Mouse (Mus musculus) kidney, postnatal 4 days (tissue): ENCODE results near the gene Ints6.
"Not testable (repeated sequence)": the region's sequence is repeated elsewhere in the genome, so short reads cannot be mapped to it uniquely, and the experiment has no call there.

Source experiments
- DNase-seq, 2 experiments: peaks; one replicate each; pipeline ENCODE4 v3.0.0; 2021; ENCODE audit warnings: mixed read lengths in 2 of 2

The Ints6 gene

GRCm38 (mm10) chr14:62751479-62751878 lies 9.5 kb downstream of the Ints6 start:
- DNase-seq: no peak

GRCm38 (mm10) chr14:62735646-62736045 lies 25.3 kb downstream of the Ints6 start:
- DNase-seq: no peak

- no peak for DNase-seq
Observed at GRCm38 (mm10) chr14:62733666-62734065, 27.3 kb downstream of the Ints6 start.

- DNase-seq: no peak
Observed at GRCm38 (mm10) chr14:62731902-62732301, 29.1 kb downstream of the Ints6 start.

GRCm38 (mm10) chr14:62724560-62724959 lies 36.4 kb downstream of the Ints6 start:
- no peak for DNase-seq

GRCm38 (mm10) chr14:62721625-62722024 lies 39.3 kb downstream of the Ints6 start:
- no peak for DNase-seq

GRCm38 (mm10) chr14:62718161-62718560 lies 42.8 kb downstream of the Ints6 start:
- DNase-seq: no peak

- peak in 1 of 2 experiments; percentile 11 for DNase-seq
Observed at GRCm38 (mm10) chr14:62673646-62674045, 87.3 kb downstream of the Ints6 start.

- peak; percentile 13 to 18 for DNase-seq
Observed at GRCm38 (mm10) chr14:62664976-62665673, 95.8 kb downstream of the Ints6 start.

- no peak for DNase-seq
Observed at GRCm38 (mm10) chr14:62663367-62663766, 97.6 kb downstream of the Ints6 start, which contains the start of gene Serpine3. Gene Serpine3 (plus strand): TSS chr14:62663667.

GRCm38 (mm10) chr14:62662381-62662780 lies 98.6 kb downstream of the Ints6 start:
- no peak for DNase-seq

GRCm38 (mm10) chr14:62657469-62657868 lies 103.5 kb downstream of the Ints6 start:
- no peak for DNase-seq

GRCm38 (mm10) chr14:62655996-62656395 lies 105.0 kb downstream of the Ints6 start:
- no peak for DNase-seq

- DNase-seq: no peak
Observed at GRCm38 (mm10) chr14:62651771-62652170, 109.2 kb downstream of the Ints6 start.

- no peak for DNase-seq
Observed at GRCm38 (mm10) chr14:62650376-62650775, 110.6 kb downstream of the Ints6 start.

- DNase-seq: no peak
Observed at GRCm38 (mm10) chr14:62648405-62648804, 112.6 kb downstream of the Ints6 start.

- not testable (repeated sequence) for DNase-seq
Observed at GRCm38 (mm10) chr14:62642368-62642767, 118.6 kb downstream of the Ints6 start.

- no peak for DNase-seq
Observed at GRCm38 (mm10) chr14:62640396-62640795, 120.6 kb downstream of the Ints6 start.

- no peak for DNase-seq
Observed at GRCm38 (mm10) chr14:62639551-62639950, 121.4 kb downstream of the Ints6 start.

- DNase-seq: peak; percentile 9 to 23
Observed at GRCm38 (mm10) chr14:62639111-62639510, 121.9 kb downstream of the Ints6 start.

GRCm38 (mm10) chr14:62638345-62638702 lies 122.6 kb downstream of the Ints6 start:
- no peak for DNase-seq

- DNase-seq: peak in 1 of 2 experiments; percentile 18
Observed at GRCm38 (mm10) chr14:62637436-62638344, 123.3 kb downstream of the Ints6 start.

GRCm38 (mm10) chr14:62627951-62628350 lies 133.0 kb downstream of the Ints6 start:
- no peak for DNase-seq
